Mouse (Mus musculus) heart, adult 2 months (tissue): ENCODE results near the gene Tnfaip2.

Experiments
- CTCF ChIP-seq: fragments of 200-600 bp; IDR thresholded peaks from 2 replicates; pipeline ENCODE4 v1.8.1; 2022; ENCODE audit warnings: antibody characterized with exemption, mild to moderate bottlenecking, moderate library complexity
- EP300 ChIP-seq: fragments of 200-500 bp; IDR thresholded peaks from 2 replicates; pipeline ENCODE4 v1.6.1; 2011; ENCODE audit warnings: low read depth, low read length, control low read depth; ENCODE audit not compliant: insufficient read depth
- POLR2A ChIP-seq: fragments of 200-500 bp; IDR thresholded peaks from 2 replicates; pipeline ENCODE4 v1.6.1; 2011; ENCODE audit warnings: mild to moderate bottlenecking, low read depth, low read length, control low read depth; ENCODE audit not compliant: insufficient read depth

- no peak for TF ChIP-seq CTCF
- TF ChIP-seq POLR2A, result no peak
- TF ChIP-seq EP300, result 0 out of 2 replicates have a peak, but pooled peaks have one; percentile 3
Observed at GRCm38 (mm10) chr12:111430049-111430867, 12.0 kb upstream of the Tnfaip2 start.
